Mouse (Mus musculus) frontal cortex, adult 2 months (tissue): ENCODE measurements around the gene Fam184b. TPM values are rescaled to one million over a fixed set of nuclear protein-coding genes. Genes with fewer than 3 reads are reported as not detected.

Experiments used
- polyA plus RNA-seq: library from polyadenylated mRNA; depleted of rRNA; stranded (reverse); fragments of >200 nt; gene quantifications from 2 replicates; pipeline ENCODE4 v1.2.3, GENCODE M21; 2012; rRNA removed

Fam184b gene
- polyA plus RNA-seq, 1 experiment, result 7.3 TPM

Other genes starting within 250 kb of the Fam184b start
- 208 TPM in 2 replicates for gene Qdpr, start 189.4 kb downstream of the Fam184b start, polyA plus RNA-seq
- 0.34 and 0.48 TPM in 2 replicates for gene Clrn2, start 185.9 kb downstream of the Fam184b start, polyA plus RNA-seq
- 48.4 and 58.8 TPM in 2 replicates for gene Lap3, start 146.2 kb downstream of the Fam184b start, polyA plus RNA-seq
- 121 and 124 TPM in 2 replicates for gene Med28, start 119.4 kb downstream of the Fam184b start, polyA plus RNA-seq
- gene Ncapg, start 30.3 kb upstream of the Fam184b start, polyA plus RNA-seq, result 0.30 and 0.50 TPM in 2 replicates
- gene Lcorl, start 218.0 kb upstream of the Fam184b start, polyA plus RNA-seq, result 8.1 and 10.3 TPM in 2 replicates